Mouse (Mus musculus) forebrain, embryonic 10.5 days (tissue): ENCODE measurements around the gene Ndufa13. TPM values are rescaled to one million over a fixed set of nuclear protein-coding genes. Genes with fewer than 3 reads are reported as not detected.

Experiments used
- polyA plus RNA-seq: library from polyadenylated mRNA; unstranded; fragments of >200 nt; fragmentation: Nextera tagmentation; extraction: Ambion mirVana; gene quantifications from 2 replicates; pipeline ENCODE4 v1.2.1, GENCODE M21; 2016

Gene Ndufa13
- polyA plus RNA-seq, 1 experiment from 2014 or later = 165 TPM

Other genes with a start within 250 kb of the Ndufa13 start
- 2.1 and 2.6 TPM in 2 replicates for gene Zfp964, start 248.1 kb downstream of the Ndufa13 start, polyA plus RNA-seq
- gene Zfp869, start 191.8 kb downstream of the Ndufa13 start, polyA plus RNA-seq = 31.6 and 33.6 TPM in 2 replicates
- gene Zfp963, start 152.6 kb downstream of the Ndufa13 start, polyA plus RNA-seq = 4.6 and 5.8 TPM in 2 replicates
- gene Gm20422, start 127.7 kb downstream of the Ndufa13 start, polyA plus RNA-seq = 0.21 and 0.82 TPM in 2 replicates
- gene Atp13a1, start 111.4 kb downstream of the Ndufa13 start, polyA plus RNA-seq = 59.0 and 63.1 TPM in 2 replicates
- 33.0 and 34.8 TPM in 2 replicates for gene Zfp866, start 111.4 kb downstream of the Ndufa13 start, polyA plus RNA-seq
- 6.5 and 6.7 TPM in 2 replicates for gene Gmip, start 93.9 kb downstream of the Ndufa13 start, polyA plus RNA-seq
- 0.87 and 0.88 TPM in 2 replicates for gene Lpar2, start 80.1 kb downstream of the Ndufa13 start, polyA plus RNA-seq
- gene Pbx4, start 70.1 kb downstream of the Ndufa13 start, polyA plus RNA-seq = 41.6 and 45.7 TPM in 2 replicates
- gene Cilp2, start 14.9 kb downstream of the Ndufa13 start, polyA plus RNA-seq = 0.36 and 0.53 TPM in 2 replicates
- 5.1 and 5.3 TPM in 2 replicates for gene Tssk6, start 374 bp downstream of the Ndufa13 start, polyA plus RNA-seq
- gene Yjefn3, start 154 bp upstream of the Ndufa13 start, polyA plus RNA-seq = 3.8 and 5.1 TPM in 2 replicates
- 51.7 and 57.1 TPM in 2 replicates for gene Gatad2a, start 93.8 kb upstream of the Ndufa13 start, polyA plus RNA-seq
- gene Mau2, start 140.2 kb upstream of the Ndufa13 start, polyA plus RNA-seq = 54.5 and 58.6 TPM in 2 replicates
- 53.4 and 55.3 TPM in 2 replicates for gene Sugp1, start 140.3 kb upstream of the Ndufa13 start, polyA plus RNA-seq
- gene Tm6sf2, start 170.4 kb upstream of the Ndufa13 start, polyA plus RNA-seq = 0.35 and 0.68 TPM in 2 replicates
- 0.05 and 0.12 TPM in 2 replicates for gene Hapln4, start 180.9 kb upstream of the Ndufa13 start, polyA plus RNA-seq
- 10.5 and 13.5 TPM in 2 replicates for gene Ncan, start 218.3 kb upstream of the Ndufa13 start, polyA plus RNA-seq
- 35.7 and 37.9 TPM in 2 replicates for gene Nr2c2ap, start 228.8 kb upstream of the Ndufa13 start, polyA plus RNA-seq
- gene Rfxank, start 236.6 kb upstream of the Ndufa13 start, polyA plus RNA-seq = 17.1 and 19.2 TPM in 2 replicates
- 38.5 and 41.6 TPM in 2 replicates for gene Borcs8, start 236.9 kb upstream of the Ndufa13 start, polyA plus RNA-seq
- 0.71 and 0.74 TPM in 2 replicates for gene Mef2b, start 237.2 kb upstream of the Ndufa13 start, polyA plus RNA-seq